Mouse (Mus musculus) cerebellum, postnatal 25 days (tissue): ENCODE results near the gene Tarbp1.
"Not testable (repeated sequence)": the region's sequence is repeated elsewhere in the genome, so short reads cannot be mapped to it uniquely, and the experiment has no call there.

ENCODE experiments used
- DNase-seq, 2 experiments: peaks; one replicate each; pipeline ENCODE4 v3.0.0; 2021; ENCODE audit warnings: mixed read lengths in 2 of 2

The Tarbp1 gene

GRCm38 (mm10) chr8:126494160-126495110 lies 19.6 kb upstream of the Tarbp1 start:
- no peak for DNase-seq

GRCm38 (mm10) chr8:126482938-126483337 lies 8.1 kb upstream of the Tarbp1 start:
- DNase-seq: peak; percentile 82 to 89

GRCm38 (mm10) chr8:126482348-126482720 lies 7.5 kb upstream of the Tarbp1 start:
- DNase-seq: no peak

GRCm38 (mm10) chr8:126481494-126482347 lies 6.9 kb upstream of the Tarbp1 start:
- DNase-seq: peak; percentile 58 to 81

GRCm38 (mm10) chr8:126480366-126480765 lies 5.5 kb upstream of the Tarbp1 start:
- no peak for DNase-seq

- no peak for DNase-seq
Measured at GRCm38 (mm10) chr8:126478714-126479113, 3.8 kb upstream of the Tarbp1 start.

- peak in 1 of 2 experiments; percentile 20 for DNase-seq
Measured at GRCm38 (mm10) chr8:126476151-126476855, 1.4 kb upstream of the Tarbp1 start.

- not testable (repeated sequence) for DNase-seq
Measured at GRCm38 (mm10) chr8:126475738-126476137, 873 bp upstream of the Tarbp1 start.

- no peak for DNase-seq
Measured at GRCm38 (mm10) chr8:126473802-126474298, 1.0 kb downstream of the Tarbp1 start.

GRCm38 (mm10) chr8:126464071-126464470 lies 10.8 kb downstream of the Tarbp1 start:
- DNase-seq: no peak

GRCm38 (mm10) chr8:126461735-126462134 lies 13.1 kb downstream of the Tarbp1 start:
- no peak for DNase-seq

GRCm38 (mm10) chr8:126460274-126460673 lies 14.6 kb downstream of the Tarbp1 start:
- peak; percentile 43 to 75 for DNase-seq

GRCm38 (mm10) chr8:126455383-126455782 lies 19.5 kb downstream of the Tarbp1 start:
- no peak for DNase-seq

- no peak for DNase-seq
Measured at GRCm38 (mm10) chr8:126451158-126451557, 23.7 kb downstream of the Tarbp1 start.

GRCm38 (mm10) chr8:126438937-126439336 lies 35.9 kb downstream of the Tarbp1 start:
- DNase-seq: no peak

GRCm38 (mm10) chr8:126433827-126434226 lies 41.0 kb downstream of the Tarbp1 start:
- DNase-seq: no peak

- DNase-seq: no peak
Measured at GRCm38 (mm10) chr8:126429635-126430034, 45.2 kb downstream of the Tarbp1 start.

- DNase-seq: no peak
Measured at GRCm38 (mm10) chr8:126424946-126425345, 49.9 kb downstream of the Tarbp1 start.

GRCm38 (mm10) chr8:126424163-126424562 lies 50.7 kb downstream of the Tarbp1 start:
- DNase-seq: no peak

GRCm38 (mm10) chr8:126422920-126423300 lies 52.0 kb downstream of the Tarbp1 start:
- no peak for DNase-seq

- DNase-seq: peak; percentile 99 to 100
Measured at GRCm38 (mm10) chr8:126422174-126422919, 52.5 kb downstream of the Tarbp1 start, which contains the start of gene Coa6. TSS of gene Coa6 (plus strand) at chr8:126422515.

GRCm38 (mm10) chr8:126420834-126421233 lies 54.0 kb downstream of the Tarbp1 start:
- DNase-seq: no peak
